Mouse (Mus musculus): ENCODE measurements at regions not wholly inside any gene's neighbourhood (a gene's known extent, or its start where the extent isn't known, plus 50 kb on each side); places are given as distances from the start of the nearest gene placed in this dataset.

DNA sequence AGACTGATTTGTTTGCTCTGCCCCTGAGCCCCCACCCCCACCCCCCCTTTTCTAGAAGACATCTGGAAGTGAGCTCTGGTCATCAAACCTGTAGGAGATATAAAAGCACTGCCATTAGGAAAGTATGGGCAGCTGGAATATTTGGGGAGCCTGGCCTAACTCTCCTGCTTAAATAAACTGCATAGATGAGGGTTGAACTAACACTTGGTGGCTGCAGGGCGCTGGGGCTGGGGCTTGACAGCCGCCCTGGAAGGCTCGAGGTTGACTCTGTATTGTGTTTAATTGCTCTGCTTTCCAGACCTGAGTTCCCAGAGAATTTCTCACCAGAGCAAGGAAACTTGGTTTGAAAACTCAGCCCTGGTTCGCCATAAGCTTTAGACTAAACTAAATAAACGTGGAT, 300.7 kb upstream of the 1700056E22Rik start:
- no peaks in the 10 kb centered on the region for H3K9me3 ChIP-seq
- no peak overlapping the region for H3K9ac ChIP-seq
- WGBS: 62% methylated on average over 5 of the region's 5 CpGs
- H3K27me3 ChIP-seq: no peaks in the 10 kb centered on the region
- no peak overlapping the region for H3K4me2 ChIP-seq
- no peaks in the 10 kb centered on the region for H3K4me1 ChIP-seq
- no peak for ATAC-seq (ENCODE audit: low FRiP score)
- no peak overlapping the region for H3K4me3 ChIP-seq (replicated peaks)
- no peaks in the 10 kb centered on the region for H3K36me3 ChIP-seq (replicated peaks)
- no peak overlapping the region for H3K27ac ChIP-seq

DNA sequence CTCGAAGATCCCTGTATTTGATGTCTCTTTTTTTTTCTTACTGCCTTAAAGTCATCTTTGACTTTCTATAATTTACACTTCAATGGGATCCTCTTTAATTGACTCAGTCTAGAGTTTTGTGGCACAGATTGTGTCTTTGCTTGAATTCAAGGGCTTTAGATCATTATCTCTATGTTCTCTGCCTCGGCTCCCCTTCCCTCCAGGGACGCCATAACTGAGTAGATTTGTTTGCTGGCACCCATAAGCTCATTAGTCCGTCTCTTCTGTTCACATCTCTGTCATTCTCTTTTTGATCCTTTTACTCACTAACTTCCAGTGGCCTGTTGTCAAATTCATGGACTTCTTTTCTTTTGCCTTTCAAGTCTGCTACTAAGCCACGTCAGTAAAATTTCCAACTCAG, 299.0 kb upstream of the 1700056E22Rik start:
- WGBS: 61% methylated on average over 5 of the region's 5 CpGs

DNA sequence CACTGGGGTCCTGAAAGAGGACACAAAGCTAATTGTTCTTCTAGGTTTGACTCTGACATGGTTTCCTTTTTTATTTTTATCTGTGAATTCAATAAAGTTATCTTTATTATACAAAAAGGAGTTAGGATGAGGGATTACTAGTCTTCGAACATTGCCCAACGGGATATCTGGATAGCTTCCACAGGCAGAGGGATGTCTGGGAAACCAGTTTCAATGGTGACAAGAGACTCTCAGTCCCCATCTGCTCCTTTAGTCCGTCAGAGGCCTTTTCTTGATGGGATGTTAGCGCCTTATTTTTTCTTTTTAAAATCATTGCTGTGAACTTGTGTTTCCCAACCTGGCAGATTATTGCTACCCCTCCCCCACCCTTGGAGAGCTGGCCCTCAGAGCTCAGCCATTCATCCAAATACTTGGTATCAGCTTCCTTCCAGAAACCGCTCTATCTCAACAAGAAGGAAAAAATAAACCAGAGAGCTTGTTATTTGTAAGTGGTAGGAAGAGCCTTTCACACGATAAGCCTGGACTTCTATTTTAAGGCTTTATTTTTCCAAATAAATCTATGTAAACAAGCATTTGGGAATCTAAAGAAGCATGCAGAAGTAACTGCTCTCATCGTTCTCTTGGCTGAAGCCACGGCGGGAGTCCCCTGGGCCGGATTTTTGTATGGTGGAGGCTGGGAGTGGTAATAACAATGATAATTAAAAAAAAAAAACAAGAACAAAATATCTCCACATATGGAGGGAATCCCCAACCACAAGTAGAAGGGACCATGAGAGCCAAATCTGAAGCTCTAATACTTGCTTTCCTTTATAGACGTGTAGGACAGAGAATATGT, 296.6 kb upstream of the 1700056E22Rik start:
- Histone ChIP-seq H3K9me3 (no peaks in the 10 kb centered on the region), H3K4me2 (no peak overlapping the region), H3K4me3 (replicated peaks) (no peak overlapping the region), H3K27ac (no peak overlapping the region), H3K27me3 (no peaks in the 10 kb centered on the region), H3K4me1 (no peaks in the 10 kb centered on the region), H3K9ac (no peak overlapping the region), H3K36me3 (replicated peaks) (no peaks in the 10 kb centered on the region)
- ATAC-seq (ENCODE audit: low FRiP score): no peak
- WGBS: 91% methylated on average over 11 of the region's 11 CpGs

More for the DNA sequence above, 299.0 kb upstream of the 1700056E22Rik start:
- H3K9me3 ChIP-seq: no peaks in the 10 kb centered on the region
- H3K4me1 ChIP-seq: no peaks in the 10 kb centered on the region
- no peak overlapping the region for H3K9ac ChIP-seq
- H3K4me3 ChIP-seq (replicated peaks): no peak overlapping the region
- no peak overlapping the region for H3K4me2 ChIP-seq
- no peaks in the 10 kb centered on the region for H3K36me3 ChIP-seq (replicated peaks)
- no peak overlapping the region for H3K27ac ChIP-seq
- H3K27me3 ChIP-seq: no peaks in the 10 kb centered on the region
- ATAC-seq (ENCODE audit: low FRiP score): no peak

DNA sequence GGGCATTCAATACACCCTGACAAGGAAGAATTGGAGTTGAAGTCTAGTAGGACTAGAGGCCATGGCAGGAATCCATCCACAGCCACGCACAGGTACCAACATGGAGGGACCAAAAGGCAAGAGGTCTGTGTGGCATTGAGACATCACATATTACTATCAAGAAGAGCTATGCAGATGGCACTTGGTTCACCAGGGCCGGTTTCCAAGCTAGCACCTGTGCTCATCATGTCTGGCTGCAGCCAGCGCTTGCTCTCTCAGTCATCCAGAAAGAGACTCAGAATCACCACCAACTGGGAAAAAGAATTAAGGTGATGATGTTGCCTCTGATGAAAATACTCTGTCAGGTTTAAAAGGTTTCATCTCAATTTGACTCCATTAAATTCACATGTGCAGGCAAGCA, 292.1 kb upstream of the 1700056E22Rik start:
- no peak overlapping the region for H3K4me2 ChIP-seq
- H3K9ac ChIP-seq: no peak overlapping the region
- H3K9me3 ChIP-seq: no peaks in the 10 kb centered on the region
- no peaks in the 10 kb centered on the region for H3K27me3 ChIP-seq
- H3K27ac ChIP-seq: no peak overlapping the region
- no peaks in the 10 kb centered on the region for H3K36me3 ChIP-seq (replicated peaks)
- H3K4me1 ChIP-seq: no peaks in the 10 kb centered on the region
- no peak for ATAC-seq (ENCODE audit: low FRiP score)
- WGBS: 86% methylated on average over 3 of the region's 3 CpGs
- H3K4me3 ChIP-seq (replicated peaks): no peak overlapping the region

DNA sequence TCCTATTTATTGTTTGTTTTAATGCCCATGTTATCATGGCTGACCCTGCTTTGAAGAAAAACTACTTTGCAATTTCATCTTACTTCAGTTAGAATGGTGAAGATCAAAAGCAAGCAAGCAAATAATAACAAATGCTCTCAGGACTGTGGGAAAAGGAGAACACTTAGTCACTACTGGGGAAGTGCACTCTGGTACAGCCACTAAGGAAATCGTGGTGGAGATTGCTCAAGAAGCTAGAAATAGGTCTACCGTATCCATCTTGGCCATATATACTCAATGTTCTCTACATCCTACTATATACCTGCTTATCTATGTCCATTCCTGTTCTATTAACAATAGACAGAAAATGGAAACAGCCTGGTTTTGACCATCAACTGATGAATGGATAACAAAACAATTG, 290.1 kb upstream of the 1700056E22Rik start:
- Histone ChIP-seq H3K4me1 (no peaks in the 10 kb centered on the region), H3K27ac (no peak overlapping the region), H3K9me3 (no peaks in the 10 kb centered on the region), H3K27me3 (no peaks in the 10 kb centered on the region), H3K4me2 (no peak overlapping the region), H3K36me3 (replicated peaks) (no peaks in the 10 kb centered on the region), H3K9ac (no peak overlapping the region), H3K4me3 (replicated peaks) (no peak overlapping the region)
- no peak for ATAC-seq (ENCODE audit: low FRiP score)
- 76% methylated on average over 2 of the region's 2 CpGs for WGBS

DNA sequence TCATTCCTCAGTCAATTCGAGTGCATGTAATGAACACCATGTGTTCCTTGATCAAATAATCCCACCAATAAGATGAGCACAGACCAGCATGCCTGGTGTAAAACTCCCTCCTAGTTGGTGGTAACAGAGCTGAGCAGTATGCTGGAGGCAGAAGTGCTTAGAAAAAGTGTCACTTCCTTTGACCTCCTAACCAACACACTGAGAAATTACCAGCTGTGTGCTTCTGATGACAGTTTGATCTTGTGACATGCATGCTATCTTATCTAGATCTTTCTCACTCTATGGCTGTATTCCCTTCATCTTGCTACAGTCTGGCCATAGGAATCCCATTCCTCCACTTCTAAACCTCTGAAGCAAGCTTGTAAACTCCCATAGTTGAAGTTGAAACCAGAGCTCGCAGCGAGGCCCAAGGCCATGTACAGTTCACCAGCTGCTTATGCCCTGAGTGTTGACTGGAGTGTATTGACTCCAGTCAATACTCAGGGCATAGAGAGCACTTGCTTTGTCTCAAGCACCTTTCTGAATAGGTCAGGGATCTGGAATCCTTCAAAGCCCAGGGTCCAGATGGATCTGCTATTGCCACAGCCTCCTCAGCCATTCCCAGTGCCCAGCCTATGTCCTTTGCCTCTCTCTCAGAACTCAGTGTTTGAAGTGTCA, 286.5 kb upstream of the 1700056E22Rik start:
- Histone ChIP-seq H3K27ac (no peak overlapping the region), H3K9ac (no peak overlapping the region), H3K27me3 (no peaks in the 10 kb centered on the region), H3K4me3 (replicated peaks) (no peak overlapping the region), H3K4me1 (no peaks in the 10 kb centered on the region), H3K9me3 (no peaks in the 10 kb centered on the region), H3K4me2 (no peak overlapping the region), H3K36me3 (replicated peaks) (no peaks in the 10 kb centered on the region)
- no peak for ATAC-seq (ENCODE audit: low FRiP score)
- WGBS: 83% methylated on average over 3 of the region's 3 CpGs

DNA sequence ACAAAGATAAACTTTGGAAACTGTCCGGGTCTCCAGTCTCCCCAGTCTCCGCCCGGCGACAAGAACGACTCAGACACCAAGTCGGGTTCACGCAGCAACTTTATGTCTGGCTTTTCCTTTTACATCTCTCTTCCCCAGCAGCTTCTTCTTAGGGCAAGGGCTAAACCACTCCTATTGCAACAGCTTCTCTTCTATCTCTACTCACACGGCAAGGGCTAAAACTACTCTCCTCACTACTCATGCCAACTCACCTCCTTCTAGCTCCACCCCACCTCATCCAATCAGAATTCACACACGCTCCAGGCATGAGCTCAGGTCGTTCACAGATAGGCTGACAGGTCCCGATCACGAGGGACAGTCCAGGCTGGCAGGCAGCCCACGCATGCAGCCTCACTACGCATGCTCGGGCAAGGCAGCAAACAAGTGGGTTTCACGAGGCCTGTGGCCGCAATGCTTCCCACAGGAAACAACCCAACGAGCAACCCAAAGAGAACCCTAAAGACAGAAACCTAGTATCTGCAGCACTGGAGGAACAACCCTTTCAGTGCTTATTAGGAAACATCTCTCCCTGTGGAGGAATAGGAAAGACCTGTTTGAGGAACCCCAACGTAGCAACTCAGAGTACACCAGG, 276.2 kb upstream of the 1700056E22Rik start:
- H3K4me2 ChIP-seq: no peak overlapping the region
- no peaks in the 10 kb centered on the region for H3K36me3 ChIP-seq (replicated peaks)
- H3K9ac ChIP-seq: no peak overlapping the region
- H3K27me3 ChIP-seq: no peaks in the 10 kb centered on the region
- no peak overlapping the region for H3K4me3 ChIP-seq (replicated peaks)
- no peaks in the 10 kb centered on the region for H3K9me3 ChIP-seq
- no peak overlapping the region for H3K27ac ChIP-seq
- no peaks in the 10 kb centered on the region for H3K4me1 ChIP-seq
- 92% methylated on average over 19 of the region's 19 CpGs for WGBS
- ATAC-seq (ENCODE audit: low FRiP score): no peak

DNA sequence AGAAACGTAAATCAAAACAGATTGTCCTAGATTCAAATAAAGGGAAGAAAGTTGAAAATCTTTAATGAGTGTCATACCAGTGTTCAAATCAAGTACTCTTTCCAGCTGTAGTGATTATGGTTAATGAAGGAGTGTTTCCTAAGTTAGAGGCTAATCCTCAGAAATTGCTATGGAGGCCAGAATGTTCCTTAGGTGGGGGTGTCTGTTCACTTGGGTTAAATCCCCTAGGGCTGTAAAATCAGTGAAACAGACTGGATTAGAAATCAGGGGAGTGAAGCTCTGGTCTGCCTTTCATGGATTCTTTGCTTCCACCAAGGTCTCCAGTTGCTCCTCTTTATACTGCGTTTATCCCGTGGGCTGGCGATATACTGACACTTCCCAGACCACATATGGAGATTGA, 270.7 kb upstream of the 1700056E22Rik start:
- Histone ChIP-seq H3K9ac (no peak overlapping the region), H3K27me3 (no peaks in the 10 kb centered on the region), H3K36me3 (replicated peaks) (no peaks in the 10 kb centered on the region), H3K4me1 (no peaks in the 10 kb centered on the region), H3K4me3 (replicated peaks) (no peak overlapping the region), H3K9me3 (no peaks in the 10 kb centered on the region), H3K27ac (no peak overlapping the region), H3K4me2 (no peak overlapping the region)
- 86% methylated on average over 4 of the region's 4 CpGs for WGBS
- ATAC-seq (ENCODE audit: low FRiP score): no peak

DNA sequence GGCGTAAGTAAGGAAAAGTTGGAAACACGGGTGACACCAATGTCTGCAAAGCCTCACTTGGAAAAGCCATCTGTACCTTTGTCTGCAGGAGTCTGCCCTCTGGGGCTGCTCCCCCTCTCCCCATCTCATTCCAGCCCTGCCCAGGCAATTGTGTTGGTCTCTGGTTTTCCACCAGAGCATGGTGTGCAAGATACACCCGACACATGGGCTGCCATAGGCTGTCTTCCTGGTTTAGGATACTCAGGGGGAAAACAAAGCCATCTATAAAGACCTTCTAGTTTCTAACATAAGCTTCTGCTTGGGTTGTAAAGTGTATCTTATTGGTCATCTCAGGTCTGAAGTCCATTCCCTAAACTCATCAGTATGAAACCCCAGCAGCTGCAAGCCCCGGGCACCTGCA, 270.1 kb upstream of the 1700056E22Rik start:
- no peak overlapping the region for H3K9ac ChIP-seq
- H3K36me3 ChIP-seq (replicated peaks): no peaks in the 10 kb centered on the region
- no peak overlapping the region for H3K27ac ChIP-seq
- ATAC-seq (ENCODE audit: low FRiP score): no peak
- H3K27me3 ChIP-seq: no peaks in the 10 kb centered on the region
- no peak overlapping the region for H3K4me2 ChIP-seq
- H3K4me3 ChIP-seq (replicated peaks): no peak overlapping the region
- H3K4me1 ChIP-seq: no peaks in the 10 kb centered on the region
- H3K9me3 ChIP-seq: no peaks in the 10 kb centered on the region
- 92% methylated on average over 4 of the region's 4 CpGs for WGBS

DNA sequence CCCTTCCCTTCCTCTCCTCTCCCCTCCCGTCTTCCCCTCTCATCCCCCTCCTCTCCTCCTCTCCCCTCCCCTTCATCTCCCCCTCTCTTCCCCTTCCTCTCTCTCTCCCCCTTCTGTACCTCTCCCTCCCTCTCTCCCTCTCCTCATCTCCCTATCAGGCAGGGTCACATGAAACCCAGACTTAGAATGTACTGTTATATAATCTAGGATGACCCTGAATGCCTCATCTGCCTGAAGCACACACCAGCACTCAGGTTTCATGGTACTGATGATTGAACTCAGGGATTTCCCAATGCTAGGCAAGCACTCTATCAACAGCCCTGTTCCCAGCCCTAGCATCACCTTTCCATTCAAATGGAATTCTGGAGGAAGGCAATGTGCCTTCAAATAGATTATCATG, 264.6 kb upstream of the 1700056E22Rik start:
- 67% methylated on average over 1 of the region's 1 CpGs for WGBS

DNA sequence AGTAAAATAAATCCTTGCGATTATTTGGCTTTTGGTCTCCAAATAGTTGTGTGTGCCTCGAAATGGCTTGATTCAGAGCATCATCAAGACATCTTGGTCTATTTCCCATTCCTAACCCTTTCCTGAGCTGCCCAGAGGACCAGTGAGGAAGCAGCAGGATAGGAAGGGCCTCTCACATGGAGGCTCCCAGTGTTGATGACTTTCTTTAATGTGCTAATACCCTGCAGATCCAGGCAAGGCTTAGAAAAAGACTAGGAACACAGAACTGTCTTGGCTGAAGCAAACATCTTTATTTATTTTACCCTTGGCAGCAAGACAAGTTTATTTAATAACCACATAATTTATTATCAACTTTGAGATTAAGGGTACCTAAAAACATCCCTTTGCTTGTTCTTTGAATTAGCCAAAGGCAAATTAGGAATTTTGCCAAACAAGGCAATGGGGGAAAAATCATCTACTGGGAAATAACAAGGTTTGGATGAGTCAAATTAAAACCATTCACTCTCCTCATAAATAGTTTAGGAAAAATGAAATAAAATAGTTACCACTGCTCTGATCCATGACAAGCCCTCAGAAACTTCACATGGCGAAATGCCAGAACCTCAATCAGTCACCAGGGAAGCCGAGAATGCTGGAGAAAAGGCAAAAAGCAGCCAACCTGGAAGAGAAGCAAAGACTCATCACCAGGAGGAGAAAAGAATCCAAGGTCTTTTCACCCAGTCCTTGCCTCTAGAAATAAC, 263.1 kb upstream of the 1700056E22Rik start:
- Histone ChIP-seq H3K4me1 (no peaks in the 10 kb centered on the region), H3K4me3 (replicated peaks) (no peak overlapping the region), H3K36me3 (replicated peaks) (no peaks in the 10 kb centered on the region), H3K27ac (no peak overlapping the region), H3K4me2 (no peak overlapping the region), H3K27me3 (no peaks in the 10 kb centered on the region), H3K9ac (no peak overlapping the region), H3K9me3 (no peaks in the 10 kb centered on the region)
- 84% methylated on average over 4 of the region's 4 CpGs for WGBS
- no peak for ATAC-seq (ENCODE audit: low FRiP score)

More for the DNA sequence above, 264.6 kb upstream of the 1700056E22Rik start:
- Histone ChIP-seq H3K9me3 (no peaks in the 10 kb centered on the region), H3K36me3 (replicated peaks) (no peaks in the 10 kb centered on the region), H3K9ac (no peak overlapping the region), H3K4me1 (no peaks in the 10 kb centered on the region), H3K4me2 (no peak overlapping the region), H3K4me3 (replicated peaks) (no peak overlapping the region), H3K27ac (no peak overlapping the region), H3K27me3 (no peaks in the 10 kb centered on the region)
- no peak for ATAC-seq (ENCODE audit: low FRiP score)

DNA sequence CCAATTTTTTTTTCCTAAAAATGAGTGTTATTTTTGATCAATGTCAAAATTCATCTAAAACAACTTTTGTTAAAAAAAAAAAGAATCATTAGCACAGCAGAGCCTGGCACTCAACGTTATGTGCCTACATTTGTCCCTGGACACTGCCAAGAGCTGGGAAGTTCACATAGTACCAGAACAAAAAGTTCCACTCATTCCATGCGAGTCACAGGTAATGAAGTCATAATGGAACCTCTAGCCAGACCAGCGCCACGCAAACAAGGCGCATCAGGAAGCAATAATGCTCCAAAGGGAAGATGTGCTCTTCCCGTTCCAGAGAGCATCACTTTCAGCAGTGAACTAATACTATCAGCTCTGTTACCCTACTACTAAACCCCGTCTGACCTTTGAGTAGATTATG, 257.0 kb upstream of the 1700056E22Rik start:
- Histone ChIP-seq H3K36me3 (replicated peaks) (no peaks in the 10 kb centered on the region), H3K9me3 (no peaks in the 10 kb centered on the region), H3K4me2 (no peak overlapping the region), H3K27me3 (no peaks in the 10 kb centered on the region), H3K4me1 (no peaks in the 10 kb centered on the region), H3K4me3 (replicated peaks) (no peak overlapping the region), H3K27ac (no peak overlapping the region), H3K9ac (no peak overlapping the region)
- ATAC-seq (ENCODE audit: low FRiP score): no peak
- WGBS: 84% methylated on average over 7 of the region's 7 CpGs

Data from forebrain, embryonic 12.5 days (tissue).